Mouse (Mus musculus) heart, postnatal 0 days (tissue): ENCODE results near the gene Qprt. TPM values are rescaled to one million over a fixed set of nuclear protein-coding genes. Genes with fewer than 3 reads are reported as not detected.

Experiments used
- ATAC-seq: fragments of 200-750 bp; cut with Nextera tagmentation; 2 replicates; pipeline ENCODE4 v1.8.0; 2017; ENCODE audit warnings: low read depth, moderate number of reproducible peaks, moderate library complexity; ENCODE audit not compliant: insufficient read depth
- DNase-seq: peaks from one replicate; pipeline ENCODE4 v3.0.0-alpha.2; 2016; ENCODE audit warnings: low spot score
- H3K27ac ChIP-seq: fragments of 300-500 bp; sonication (generic); 2 replicates; pipeline ENCODE4 v1.5.1; 2014; ENCODE audit warnings: low read depth, mild to moderate bottlenecking
- H3K27me3 ChIP-seq: fragments of 300-500 bp; sonication (generic); 2 replicates; pipeline ENCODE4 v1.6.1; 2014; ENCODE audit warnings: low read length, mixed read lengths; ENCODE audit not compliant: control insufficient read depth, insufficient read depth
- H3K36me3 ChIP-seq: fragments of 300-500 bp; sonication (generic); replicated peaks from 2 replicates; pipeline ENCODE4 v1.6.1; 2014; ENCODE audit warnings: low read length, mixed read lengths; ENCODE audit not compliant: control insufficient read depth, insufficient read depth
- H3K4me1 ChIP-seq: fragments of 300-500 bp; sonication (generic); 2 replicates; pipeline ENCODE4 v1.6.1; 2014; ENCODE audit warnings: antibody characterized with exemption; ENCODE audit not compliant: control insufficient read depth, insufficient read depth
- H3K4me2 ChIP-seq: fragments of 300-500 bp; sonication (generic); 2 replicates; pipeline ENCODE4 v1.6.1; 2014; ENCODE audit warnings: low read depth, mild to moderate bottlenecking, low read length, moderate library complexity
- H3K4me3 ChIP-seq: fragments of 300-500 bp; sonication (generic); 2 replicates; pipeline ENCODE4 v1.5.1; 2014; ENCODE audit warnings: low read depth, low read length
- H3K9ac ChIP-seq: fragments of 300-500 bp; sonication (generic); replicated peaks from 2 replicates; pipeline ENCODE4 v1.6.1; 2014; ENCODE audit warnings: low read depth, low read length, mixed read lengths
- H3K9me3 ChIP-seq: fragments of 300-500 bp; sonication (generic); replicated peaks from 2 replicates; pipeline ENCODE4 v1.6.1; 2016; ENCODE audit warnings: low read length; ENCODE audit not compliant: control insufficient read depth
- CTCF ChIP-seq: IDR thresholded peaks from 2 replicates; pipeline ENCODE4 v1.5.1; 2016; ENCODE audit warnings: antibody characterized with exemption, control low read depth, low read depth
- EP300 ChIP-seq: IDR thresholded peaks from 2 replicates; pipeline ENCODE4 v1.6.1; 2016; ENCODE audit warnings: antibody characterized with exemption, low read depth
- WGBS: fragments of 180-500 bp; shearing (Covaris S2); extraction: QIAGEN DNeasy Blood & Tissue Kit; methylation state at CpG from one replicate; pipeline ENCODE4 v1.1.7; 2014; 5-methylcytosine and 5-hydroxymethylcytosine counted together
- polyA plus RNA-seq: library from polyadenylated mRNA; unstranded; fragments of >200 nt; fragmentation: Nextera tagmentation; extraction: Ambion mirVana; gene quantifications from 2 replicates; pipeline ENCODE4 v1.2.1, GENCODE M21; 2015
- total RNA-seq: library from RNA; depleted of rRNA; stranded (reverse); fragments of >200 nt; gene quantifications from 2 replicates; pipeline ENCODE4 v1.2.3, GENCODE M21; 2014; ENCODE audit warnings: low replicate concordance

Gene Qprt
- total and polyA plus RNA-seq, 2 experiments from 2014 or later, result 0.42 to 1.1 TPM

- ATAC-seq, result no peak
- Histone ChIP-seq H3K36me3 (no peaks in the 10 kb centered on the region), H3K27ac (no peak overlapping the region), H3K9ac (no peak overlapping the region), H3K9me3 (no peaks in the 10 kb centered on the region), H3K4me3 (no peak overlapping the region), H3K4me2 (no peak overlapping the region), H3K4me1 (peaks cover 7% of the 10 kb centered on the region; the same call in 1 of the 2 replicates), H3K27me3 (no peaks in the 10 kb centered on the region)
- DNase-seq, result no peak
- WGBS, result 50% methylated on average over 8 of the region's 8 CpGs
- TF ChIP-seq EP300, result no peak
- no peak for TF ChIP-seq CTCF
Measured at GRCm38 (mm10) chr7:127082271-127082670, 39.8 kb downstream of the Qprt start.

GRCm38 (mm10) chr7:127080045-127080444 is 42.0 kb downstream of the Qprt start:
- no peak for TF ChIP-seq EP300
- no peak for TF ChIP-seq CTCF
- Histone ChIP-seq H3K27me3 (no peaks in the 10 kb centered on the region), H3K4me2 (no peak overlapping the region), H3K27ac (no peak overlapping the region), H3K9me3 (no peaks in the 10 kb centered on the region), H3K4me1 (peaks cover 7% of the 10 kb centered on the region; the same call in 1 of the 2 replicates), H3K4me3 (no peak overlapping the region), H3K36me3 (no peaks in the 10 kb centered on the region), H3K9ac (no peak overlapping the region)
- WGBS, result 38% methylated on average over 3 of the region's 3 CpGs
- no peak for ATAC-seq
- no peak for DNase-seq

- Histone ChIP-seq H3K36me3 (no peaks in the 10 kb centered on the region), H3K9me3 (no peaks in the 10 kb centered on the region), H3K9ac (no peak overlapping the region), H3K27ac (no peak overlapping the region), H3K4me1 (peaks cover 7% of the 10 kb centered on the region; the same call in 1 of the 2 replicates), H3K4me2 (no peak overlapping the region), H3K27me3 (no peaks in the 10 kb centered on the region), H3K4me3 (no peak overlapping the region)
- 80% methylated on average over 3 of the region's 3 CpGs for WGBS
- TF ChIP-seq CTCF (no peak), EP300 (no peak)
- DNase-seq, result no peak
- ATAC-seq, result no peak
Measured at GRCm38 (mm10) chr7:127077692-127078091, 44.3 kb downstream of the Qprt start.

- DNase-seq, result no peak
- no peak for ATAC-seq
- H3K9ac ChIP-seq, result no peak overlapping the region
- H3K27me3 ChIP-seq, result no peaks in the 10 kb centered on the region
- H3K36me3 ChIP-seq, result no peaks in the 10 kb centered on the region
- WGBS, result 70% methylated on average over 5 of the region's 5 CpGs
- TF ChIP-seq CTCF, result no peak
- TF ChIP-seq EP300, result no peak
- no peak overlapping the region for H3K27ac ChIP-seq
- no peak overlapping the region for H3K4me3 ChIP-seq
- H3K9me3 ChIP-seq, result no peaks in the 10 kb centered on the region
- peaks cover 7% of the 10 kb centered on the region; the same call in 1 of the 2 replicates for H3K4me1 ChIP-seq
- no peak overlapping the region for H3K4me2 ChIP-seq
Measured at GRCm38 (mm10) chr7:127076188-127076587, 45.8 kb downstream of the Qprt start.

- TF ChIP-seq CTCF, result no peak
- no peak for TF ChIP-seq EP300
- H3K9me3 ChIP-seq, result no peaks in the 10 kb centered on the region
- H3K4me2 ChIP-seq, result no peak overlapping the region
- H3K4me3 ChIP-seq, result no peak overlapping the region
- H3K9ac ChIP-seq, result no peak overlapping the region
- ATAC-seq, result no peak
- no peak overlapping the region for H3K27ac ChIP-seq
- 71% methylated on average over 4 of the region's 4 CpGs for WGBS
- no peaks in the 10 kb centered on the region for H3K36me3 ChIP-seq
- no peaks in the 10 kb centered on the region for H3K4me1 ChIP-seq
- DNase-seq, result no peak
- no peaks in the 10 kb centered on the region for H3K27me3 ChIP-seq
Measured at GRCm38 (mm10) chr7:127073221-127073620, 48.8 kb downstream of the Qprt start.

GRCm38 (mm10) chr7:127070871-127071413 is 51.1 kb downstream of the Qprt start:
- no peak for ATAC-seq
- Histone ChIP-seq H3K4me3 (no peak overlapping the region), H3K27me3 (no peaks in the 10 kb centered on the region), H3K4me1 (no peaks in the 10 kb centered on the region), H3K9me3 (no peaks in the 10 kb centered on the region), H3K9ac (no peak overlapping the region), H3K36me3 (no peaks in the 10 kb centered on the region), H3K27ac (no peak overlapping the region), H3K4me2 (no peak overlapping the region)
- TF ChIP-seq CTCF (no peak), EP300 (no peak)
- DNase-seq, result no peak
- WGBS, result 71% methylated on average over 4 of the region's 4 CpGs
